Mouse (Mus musculus) right cerebral cortex, postnatal 25 days (tissue): ENCODE data around the gene Ncoa3.
"Not testable (repeated sequence)": the region's sequence is repeated elsewhere in the genome, so short reads cannot be mapped to it uniquely, and the experiment has no call there.

Experiments
- DNase-seq: peaks from one replicate; pipeline ENCODE4 v3.0.0; 2022

The Ncoa3 gene

GRCm38 (mm10) chr2:165992270-165993172 lies at the start of gene Ncoa3:
TSS of gene Ncoa3 (plus strand) at chr2:165992636.
- DNase-seq: peak; percentile 91

- DNase-seq: no peak
Measured at GRCm38 (mm10) chr2:165943113-165943512, 49.3 kb upstream of the Ncoa3 start.

GRCm38 (mm10) chr2:165944576-165945351 lies 47.7 kb upstream of the Ncoa3 start:
- DNase-seq: no peak

GRCm38 (mm10) chr2:165946046-165946564 lies 46.3 kb upstream of the Ncoa3 start:
- no peak for DNase-seq

- no peak for DNase-seq
Measured at GRCm38 (mm10) chr2:165948007-165948406, 44.4 kb upstream of the Ncoa3 start.

GRCm38 (mm10) chr2:165948785-165949184 lies 43.7 kb upstream of the Ncoa3 start:
- not testable (repeated sequence) for DNase-seq

GRCm38 (mm10) chr2:165949719-165950118 lies 42.7 kb upstream of the Ncoa3 start:
- no peak for DNase-seq

GRCm38 (mm10) chr2:165951432-165952068 lies 40.9 kb upstream of the Ncoa3 start:
- no peak for DNase-seq

GRCm38 (mm10) chr2:165954872-165955271 lies 37.6 kb upstream of the Ncoa3 start:
- no peak for DNase-seq

GRCm38 (mm10) chr2:165955386-165955785 lies 37.0 kb upstream of the Ncoa3 start:
- DNase-seq: no peak

GRCm38 (mm10) chr2:165956096-165956740 lies 36.2 kb upstream of the Ncoa3 start:
- no peak for DNase-seq

GRCm38 (mm10) chr2:165957257-165957828 lies 35.1 kb upstream of the Ncoa3 start:
- no peak for DNase-seq

- DNase-seq: no peak
Measured at GRCm38 (mm10) chr2:165958556-165958955, 33.9 kb upstream of the Ncoa3 start.

- DNase-seq: no peak
Measured at GRCm38 (mm10) chr2:165960695-165961094, 31.7 kb upstream of the Ncoa3 start.

- DNase-seq: no peak
Measured at GRCm38 (mm10) chr2:165962824-165963223, 29.6 kb upstream of the Ncoa3 start.

- DNase-seq: no peak
Measured at GRCm38 (mm10) chr2:165964121-165964520, 28.3 kb upstream of the Ncoa3 start.

- no peak for DNase-seq
Measured at GRCm38 (mm10) chr2:165967076-165967475, 25.4 kb upstream of the Ncoa3 start.

- no peak for DNase-seq
Measured at GRCm38 (mm10) chr2:165967823-165968555, 24.4 kb upstream of the Ncoa3 start.

GRCm38 (mm10) chr2:165968876-165969275 lies 23.6 kb upstream of the Ncoa3 start:
- DNase-seq: no peak

- no peak for DNase-seq
Measured at GRCm38 (mm10) chr2:165969391-165969790, 23.0 kb upstream of the Ncoa3 start.

- no peak for DNase-seq
Measured at GRCm38 (mm10) chr2:165969961-165970360, 22.5 kb upstream of the Ncoa3 start.
